Mouse (Mus musculus) erythroid progenitor cell, adult 5-6 weeks (primary cell): ENCODE measurements around the gene Hist1h4b. TPM values are rescaled to one million over a fixed set of nuclear protein-coding genes. Genes with fewer than 3 reads are reported as not detected.
A peak's percentile ranks its signal among the peaks of the same experiment; 100 is the strongest.

ENCODE experiments used
- ATAC-seq: replicated peaks from 2 replicates; pipeline ENCODE4 v1.8.0; 2016; ENCODE audit warnings: moderate number of reproducible peaks, mild to moderate bottlenecking, moderate TSS enrichment, inconsistent platforms; ENCODE audit not compliant: poor library complexity, low FRiP score, severe bottlenecking
- total RNA-seq, 2 experiments: library from RNA; stranded (forward) in 1 of 2; stranded (reverse) in 1 of 2; fragments of 150-400 nt in 1 of 2; fragments of 186-747, 209-891 nt in 1 of 2; gene quantifications; 2 replicates each; pipeline versions ENCODE4 v1.2.3 to v1.2.4; 2015 to 2017; ENCODE audit warnings: low replicate concordance in 2 of 2

Hist1h4b gene
- total RNA-seq, 2 experiments from 2014 or later = 380 to 1,134 TPM

- ATAC-seq = peak; percentile 71
Observed at GRCm38 (mm10) chr13:23739069-23739921, 17.5 kb upstream of the Hist1h4b start.

GRCm38 (mm10) chr13:23739922-23740252 is 16.9 kb upstream of the Hist1h4b start:
- ATAC-seq = no peak

- no peak for ATAC-seq
Observed at GRCm38 (mm10) chr13:23740256-23740840, 16.5 kb upstream of the Hist1h4b start.

- ATAC-seq = no peak
Observed at GRCm38 (mm10) chr13:23740910-23741309, 15.9 kb upstream of the Hist1h4b start.

GRCm38 (mm10) chr13:23742007-23742406 is 14.8 kb upstream of the Hist1h4b start:
- no peak for ATAC-seq

- ATAC-seq = no peak
Observed at GRCm38 (mm10) chr13:23743215-23743614, 13.6 kb upstream of the Hist1h4b start.

GRCm38 (mm10) chr13:23743963-23744362 is 12.8 kb upstream of the Hist1h4b start:
- no peak for ATAC-seq

GRCm38 (mm10) chr13:23744421-23745380 is 12.1 kb upstream of the Hist1h4b start:
- no peak for ATAC-seq

- peak; percentile 57 for ATAC-seq
Observed at GRCm38 (mm10) chr13:23745381-23746161, 11.2 kb upstream of the Hist1h4b start, which contains the start of gene Hist1h3c. TSS of gene Hist1h3c (minus strand) at chr13:23745602.

GRCm38 (mm10) chr13:23746201-23747080 is 10.4 kb upstream of the Hist1h4b start, which contains the start of gene Hist1h2bb:
TSS of gene Hist1h2bb (plus strand) at chr13:23746734.
- peak; percentile 67 for ATAC-seq

GRCm38 (mm10) chr13:23747081-23747891 is 9.5 kb upstream of the Hist1h4b start:
- ATAC-seq = peak; percentile 6; the same call in 1 of the 2 replicates

- ATAC-seq = no peak
Observed at GRCm38 (mm10) chr13:23747892-23748288, 8.9 kb upstream of the Hist1h4b start.

GRCm38 (mm10) chr13:23749563-23750121 is 7.2 kb upstream of the Hist1h4b start:
- ATAC-seq = no peak

- ATAC-seq = peak; percentile 52
Observed at GRCm38 (mm10) chr13:23750839-23751477, 5.9 kb upstream of the Hist1h4b start, which contains the start of gene Hist1h2ab. TSS of gene Hist1h2ab (plus strand) at chr13:23751126.

GRCm38 (mm10) chr13:23751478-23751956 is 5.3 kb upstream of the Hist1h4b start:
- peak; percentile 41 for ATAC-seq

GRCm38 (mm10) chr13:23752067-23752741 is 4.6 kb upstream of the Hist1h4b start, which contains the start of gene Hist1h3b:
TSS of gene Hist1h3b (plus strand) at chr13:23752267.
- ATAC-seq = peak; percentile 67
